In genomic region chrX:59172200-59172599, GRCm38 (mm10) we compare ENCODE assay signal across 13 mouse cellular contexts.
DNase-seq lines count a peak whose midpoint lies in the region; ATAC-seq and TF ChIP-seq lines count a peak whose summit lies in the region.
"Had no signal": no experiment of that assay in that cellular context is flagged by ENCODE, and none has a peak within 500 bp of the region (broad histone marks: within the 10 kb centered on the region; RNA-seq: fewer than 3 reads in every experiment).

No protein-coding gene starts in this region.

- WGBS in forebrain, postnatal 0 days = 4% methylated on average over 1 of the region's 1 CpGs
- 7% methylated on average over 1 of the region's 1 CpGs for WGBS in forebrain, embryonic 11.5 days
- 0% methylated on average over 1 of the region's 1 CpGs for WGBS in limb, embryonic 14.5 days
- WGBS in limb, embryonic 10.5 days = 11% methylated on average over 1 of the region's 1 CpGs

- no peak for TF ChIP-seq POLR2A in limb, embryonic 14.5 days (IDR thresholded peaks at IDR 0.05; ENCODE audit: borderline replicate concordance, extremely low read depth, insufficient read depth, insufficient read length)
- TF ChIP-seq POLR2A in MEL (IDR thresholded peaks at IDR 0.05; ENCODE audit: control insufficient read depth in 1 of 2, insufficient read depth in 1 of 2, low read depth in 1 of 2, low read length in 2 of 2, poor library complexity in 1 of 2) = no peak

- H3K36me3 ChIP-seq in forebrain, postnatal 0 days (ENCODE audit: insufficient read depth) = no peaks in the 10 kb centered on the region
- H3K36me3 ChIP-seq in forebrain, embryonic 11.5 days (ENCODE audit: control insufficient read depth, insufficient read depth, low read length) = no peaks in the 10 kb centered on the region
- no peaks in the 10 kb centered on the region for H3K36me3 ChIP-seq in limb, embryonic 14.5 days (ENCODE audit: control insufficient read depth, insufficient read depth, low read length)
- H3K36me3 ChIP-seq in limb, embryonic 10.5 days = no peaks in the 10 kb centered on the region
- H3K36me3 ChIP-seq in MEL (ENCODE audit: control insufficient read depth in 1 of 2, insufficient read depth in 2 of 2, low read length in 2 of 2) = no peaks in the 10 kb centered on the region
- H3K36me3 ChIP-seq: heart, embryonic 15.5 days; limb, embryonic 13.5 days had no signal

- ATAC-seq in forebrain, postnatal 0 days = no peak
- ATAC-seq in forebrain, embryonic 11.5 days (replicated peaks; ENCODE audit: low FRiP score) = no peak
- no peak for ATAC-seq in limb, embryonic 14.5 days (ENCODE audit: low FRiP score, low read depth)
- ATAC-seq: forebrain, embryonic 16.5 days had no signal

- no peak overlapping the region for H3K4me2 ChIP-seq in forebrain, postnatal 0 days (ENCODE audit: low read depth)
- H3K4me2 ChIP-seq in forebrain, embryonic 11.5 days (ENCODE audit: low read depth, low read length, severe bottlenecking) = no peak overlapping the region
- H3K4me2 ChIP-seq in limb, embryonic 14.5 days (replicated peaks; ENCODE audit: low read depth, low read length, severe bottlenecking) = no peak overlapping the region
- H3K4me2 ChIP-seq: heart, embryonic 15.5 days; limb, embryonic 13.5 days had no signal

- H3K4me1 ChIP-seq in forebrain, postnatal 0 days (ENCODE audit: insufficient read depth) = no peaks in the 10 kb centered on the region
- H3K4me1 ChIP-seq in forebrain, embryonic 11.5 days (replicated peaks; ENCODE audit: control insufficient read depth, insufficient read depth, low read length) = no peaks in the 10 kb centered on the region
- no peaks in the 10 kb centered on the region for H3K4me1 ChIP-seq in limb, embryonic 14.5 days (ENCODE audit: control insufficient read depth, insufficient read depth, low read length)
- no peaks in the 10 kb centered on the region for H3K4me1 ChIP-seq in limb, embryonic 10.5 days
- no peaks in the 10 kb centered on the region for H3K4me1 ChIP-seq in MEL (ENCODE audit: control insufficient read depth in 1 of 2, insufficient read depth in 2 of 2, low read length in 2 of 2)
- H3K4me1 ChIP-seq: heart, embryonic 15.5 days; limb, embryonic 13.5 days had no signal

- no peaks in the 10 kb centered on the region for H3K27me3 ChIP-seq in forebrain, postnatal 0 days (ENCODE audit: insufficient read depth, low read length)
- no peaks in the 10 kb centered on the region for H3K27me3 ChIP-seq in forebrain, embryonic 11.5 days (ENCODE audit: control insufficient read depth, insufficient read depth, low read length)
- no peaks in the 10 kb centered on the region for H3K27me3 ChIP-seq in limb, embryonic 14.5 days (ENCODE audit: control insufficient read depth, insufficient read depth, low read length)
- H3K27me3 ChIP-seq in limb, embryonic 10.5 days (ENCODE audit: low read depth, poor library complexity, severe bottlenecking) = no peaks in the 10 kb centered on the region
- no peaks in the 10 kb centered on the region for H3K27me3 ChIP-seq in MEL (ENCODE audit: control insufficient read depth in 1 of 2, insufficient read depth in 2 of 2, low read length in 2 of 2)
- H3K27me3 ChIP-seq: heart, embryonic 15.5 days; limb, embryonic 13.5 days had no signal

- no peak overlapping the region for H3K27ac ChIP-seq in forebrain, postnatal 0 days (ENCODE audit: low read depth, low read length)
- H3K27ac ChIP-seq in forebrain, embryonic 11.5 days (ENCODE audit: low read depth, low read length) = no peak overlapping the region
- H3K27ac ChIP-seq in limb, embryonic 14.5 days (replicated peaks; ENCODE audit: low read depth, low read length) = no peak overlapping the region
- H3K27ac ChIP-seq in limb, embryonic 10.5 days = no peak overlapping the region
- no peak overlapping the region for H3K27ac ChIP-seq in MEL (ENCODE audit: control insufficient read depth, low read depth, low read length)
- H3K27ac ChIP-seq: heart, embryonic 15.5 days; limb, embryonic 13.5 days had no signal

- peak; percentile 72 for TF ChIP-seq CTCF in forebrain, postnatal 0 days (IDR thresholded peaks at IDR 0.05; ENCODE audit: low read depth)
- peak in 2 of 3 experiments; percentile 61 to 62; a peak in 4 of 6 replicates for TF ChIP-seq CTCF in MEL (IDR thresholded peaks at IDR 0.05 in 2 of 3, conservative IDR thresholded peaks at IDR 0.05 in 1 of 3; ENCODE audit: control insufficient read depth in 1 of 3, insufficient read depth in 1 of 3, low read depth in 2 of 3, low read length in 3 of 3, poor library complexity in 1 of 3, severe bottlenecking in 1 of 3)

- peak; percentile 61 for DNase-seq in forebrain, postnatal 0 days
- DNase-seq in forebrain, embryonic 11.5 days (ENCODE audit: low spot score) = no peak
- DNase-seq in limb, embryonic 14.5 days (ENCODE audit: low spot score) = peak; percentile 12
- no peak for DNase-seq in limb, embryonic 10.5 days (ENCODE audit: low spot score)
- peak; percentile 15 for DNase-seq in MEL (ENCODE audit: low read depth, low spot score)
- DNase-seq in forelimb bud, embryonic 11.5 days (ENCODE audit: low read depth, low spot score) = peak; percentile 10
- no peak for DNase-seq in thymus, postnatal 0 days (ENCODE audit: low spot score)
- no peak for DNase-seq in adrenal gland, adult 2 months
- DNase-seq: adrenal gland, postnatal 10 days; cerebellum, postnatal 25 days had no signal

- no peak overlapping the region for H3K4me3 ChIP-seq in forebrain, postnatal 0 days (ENCODE audit: low read depth, low read length)
- H3K4me3 ChIP-seq in forebrain, embryonic 11.5 days (ENCODE audit: low read depth, low read length) = no peak overlapping the region
- no peak overlapping the region for H3K4me3 ChIP-seq in limb, embryonic 14.5 days (replicated peaks; ENCODE audit: low read length)
- no peak overlapping the region for H3K4me3 ChIP-seq in limb, embryonic 10.5 days
- H3K4me3 ChIP-seq in MEL (ENCODE audit: control insufficient read depth in 1 of 2, insufficient read depth in 1 of 2, low read depth in 2 of 2, low read length in 2 of 2) = no peak overlapping the region
- H3K4me3 ChIP-seq: heart, embryonic 15.5 days; limb, embryonic 13.5 days had no signal

- H3K9ac ChIP-seq in forebrain, postnatal 0 days = no peak overlapping the region
- no peak overlapping the region for H3K9ac ChIP-seq in forebrain, embryonic 11.5 days (ENCODE audit: low read length)
- H3K9ac ChIP-seq in limb, embryonic 14.5 days (ENCODE audit: low read depth, low read length, severe bottlenecking) = no peak overlapping the region
- H3K9ac ChIP-seq in MEL (ENCODE audit: control insufficient read depth, low read depth, low read length, poor library complexity, severe bottlenecking) = no peak overlapping the region
- H3K9ac ChIP-seq: heart, embryonic 15.5 days; limb, embryonic 13.5 days had no signal

- TF ChIP-seq EP300 in MEL (IDR thresholded peaks at IDR 0.05; ENCODE audit: low read depth in 1 of 2, low read length in 2 of 2) = no peak

- no peaks in the 10 kb centered on the region for H3K9me3 ChIP-seq in forebrain, postnatal 0 days (ENCODE audit: low read length)
- H3K9me3 ChIP-seq in forebrain, embryonic 11.5 days (ENCODE audit: control insufficient read depth, low read length) = no peaks in the 10 kb centered on the region
- H3K9me3 ChIP-seq in limb, embryonic 14.5 days (ENCODE audit: control insufficient read depth, low read length) = no peaks in the 10 kb centered on the region
- no peaks in the 10 kb centered on the region for H3K9me3 ChIP-seq in limb, embryonic 10.5 days (replicated peaks)
- no peaks in the 10 kb centered on the region for H3K9me3 ChIP-seq in MEL (replicated peaks; ENCODE audit: insufficient read depth, low read length)
- H3K9me3 ChIP-seq: heart, embryonic 15.5 days; limb, embryonic 13.5 days had no signal

- no peaks in the 10 kb centered on the region for H3K79me2 ChIP-seq in MEL (ENCODE audit: control insufficient read depth, insufficient read depth, low read length, poor library complexity)

- TF ChIP-seq RAD21 in MEL (IDR thresholded peaks at IDR 0.05; ENCODE audit: low read depth, low read length) = peak; percentile 70

TF ChIP-seq in MEL, 35 proteins besides CTCF, POLR2A, EP300 and RAD21:
- TF ChIP-seq SMC3 (IDR thresholded peaks at IDR 0.05; ENCODE audit: low read depth, low read length) (peak; percentile 69), MYC (IDR thresholded peaks at IDR 0.05; ENCODE audit: low read depth, low read length) (no peak), CHD2 (IDR thresholded peaks at IDR 0.05; ENCODE audit: low read length) (no peak), MXI1 (IDR thresholded peaks at IDR 0.05; ENCODE audit: low read depth, low read length) (no peak), USF1 (IDR thresholded peaks at IDR 0.05; ENCODE audit: low read depth, low read length) (no peak), MAZ (IDR thresholded peaks at IDR 0.05; ENCODE audit: low read depth, low read length) (no peak), MEF2A (IDR thresholded peaks at IDR 0.05; ENCODE audit: extremely low read depth, insufficient replicate concordance, low read depth, low read length, poor library complexity, severe bottlenecking) (no peak), ZNF384 (IDR thresholded peaks at IDR 0.05; ENCODE audit: low read depth, low read length) (no peak), SIN3A (IDR thresholded peaks at IDR 0.05; ENCODE audit: low read length) (no peak), ZC3H11A (IDR thresholded peaks at IDR 0.05; ENCODE audit: low read depth, low read length) (peak; percentile 43), NRF1 (IDR thresholded peaks at IDR 0.05; ENCODE audit: insufficient read depth, low read depth, low read length, poor library complexity, severe bottlenecking) (no peak), TBP (IDR thresholded peaks at IDR 0.05; ENCODE audit: low read depth, low read length) (no peak)

Comparison
In these comparisons a context has a peak if more than half of its experiments do, and no peak if none do; other contexts are left out.
1. DNase-seq: peak in forebrain, postnatal 0 days (single experiment), limb, embryonic 14.5 days (single experiment), MEL (single experiment) and forelimb bud, embryonic 11.5 days (single experiment); none in forebrain, embryonic 11.5 days (single experiment), limb, embryonic 10.5 days (single experiment), thymus, postnatal 0 days (single experiment) and adrenal gland, adult 2 months (single experiment).